Mouse (Mus musculus) left cerebral cortex, postnatal 4 days (tissue): ENCODE measurements at regions not wholly inside any gene's neighbourhood (a gene's known extent, or its start where the extent isn't known, plus 50 kb on each side); places are given as distances from the start of the nearest gene placed in this dataset.
"Not testable (repeated sequence)": the region's sequence is repeated elsewhere in the genome, so short reads cannot be mapped to it uniquely, and the experiment has no call there.

Experiments
- DNase-seq: peaks from one replicate; pipeline ENCODE4 v3.0.0-alpha.2; 2022
- intact Hi-C: fragments of 180-260 bp; cut with DNase I; formaldehyde crosslinking; loops from one replicate; pipeline ENCODE4 v1.15.1; 2025

GRCm38 (mm10) chr17:63693274-63693673, 169.6 kb upstream of the Fer start:
- no peak for DNase-seq
- intact Hi-C loops = no loop called here

GRCm38 (mm10) chr17:63699537-63699936, 163.3 kb upstream of the Fer start:
- intact Hi-C loops = no loop called here
- DNase-seq = no peak

GRCm38 (mm10) chr17:63704991-63705390, 157.9 kb upstream of the Fer start:
- intact Hi-C loops = no loop called here
- DNase-seq = no peak

- no peak for DNase-seq
- intact Hi-C loops = no loop called here
Measured at GRCm38 (mm10) chr17:63712937-63713336, 149.9 kb upstream of the Fer start.

GRCm38 (mm10) chr17:63715687-63716086, 147.2 kb upstream of the Fer start:
- DNase-seq = no peak
- intact Hi-C loops = no loop called here

- intact Hi-C loops = no loop called here
- peak; percentile 68 for DNase-seq
Measured at GRCm38 (mm10) chr17:63716161-63716560, 146.7 kb upstream of the Fer start.

GRCm38 (mm10) chr17:63717051-63717578, 145.7 kb upstream of the Fer start:
- DNase-seq = no peak
- intact Hi-C loops = no loop called here

- DNase-seq = no peak
- intact Hi-C loops = no loop called here
Measured at GRCm38 (mm10) chr17:63718972-63719715, 143.7 kb upstream of the Fer start.

GRCm38 (mm10) chr17:63719771-63720170, 143.1 kb upstream of the Fer start:
- no peak for DNase-seq
- intact Hi-C loops = no loop called here

GRCm38 (mm10) chr17:63720883-63721282, 142.0 kb upstream of the Fer start:
- intact Hi-C loops = no loop called here
- peak; percentile 23 for DNase-seq

- intact Hi-C loops = no loop called here
Measured at GRCm38 (mm10) chr17:63722434-63723004, 140.3 kb upstream of the Fer start.

GRCm38 (mm10) chr17:63738206-63738605, 124.7 kb upstream of the Fer start:
- no peak for DNase-seq
- intact Hi-C loops = no loop called here

More at GRCm38 (mm10) chr17:63722434-63723004, 140.3 kb upstream of the Fer start:
- no peak for DNase-seq

GRCm38 (mm10) chr17:63739710-63740109, 123.2 kb upstream of the Fer start:
- no peak for DNase-seq
- intact Hi-C loops = no loop called here

- intact Hi-C loops, DNase-seq: not testable (repeated sequence)
Measured at GRCm38 (mm10) chr17:63749257-63749656, 113.6 kb upstream of the Fer start.

GRCm38 (mm10) chr17:63754399-63754798, 108.5 kb upstream of the Fer start:
- DNase-seq = no peak
- intact Hi-C loops = no loop called here

- intact Hi-C loops = no loop called here
- peak; percentile 13 for DNase-seq
Measured at GRCm38 (mm10) chr17:63757896-63758695, 104.8 kb upstream of the Fer start.

GRCm38 (mm10) chr17:63758817-63759404, 104.0 kb upstream of the Fer start:
- intact Hi-C loops = no loop called here
- peak; percentile 47 for DNase-seq

GRCm38 (mm10) chr17:63761058-63761457, 101.8 kb upstream of the Fer start:
- DNase-seq = no peak
- intact Hi-C loops = no loop called here

GRCm38 (mm10) chr17:63771111-63771510, 91.8 kb upstream of the Fer start:
- no peak for DNase-seq
- intact Hi-C loops = no loop called here

- intact Hi-C loops = no loop called here
- no peak for DNase-seq
Measured at GRCm38 (mm10) chr17:63784381-63785116, 78.3 kb upstream of the Fer start.
